Mouse (Mus musculus): ENCODE results near the gene Spint3.
A peak's percentile ranks its signal among the peaks of the same experiment; 100 is the strongest.
"Not testable (repeated sequence)": the region's sequence is repeated elsewhere in the genome, so short reads cannot be mapped to it uniquely, and the experiment has no call there.

Spint3 gene

DNA sequence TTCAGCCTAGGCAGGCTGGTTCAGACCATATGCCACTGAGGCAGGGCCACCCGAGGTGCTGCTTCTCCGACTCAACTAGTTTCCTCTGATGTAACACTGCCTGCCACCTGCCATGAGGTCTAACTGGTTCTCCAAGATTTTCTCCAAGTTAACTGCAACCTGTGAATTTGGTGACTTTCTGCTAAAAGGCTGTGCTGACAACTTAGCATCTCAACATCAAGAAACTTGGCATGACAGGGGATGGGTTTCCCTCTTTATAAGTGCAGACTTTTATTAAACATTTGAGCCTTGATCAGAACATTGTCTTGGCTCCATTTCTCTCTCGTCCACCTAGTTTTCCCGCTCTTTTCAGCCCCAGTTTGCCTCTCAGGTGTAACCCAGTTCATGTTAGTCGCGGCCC is at the start of gene Spint3:
Spint3 (minus strand) TSS at position 101 of the 400 bp plus-strand sequence.
- not testable (repeated sequence) for DNase-seq (ENCODE audit: inconsistent ontology term)

DNA sequence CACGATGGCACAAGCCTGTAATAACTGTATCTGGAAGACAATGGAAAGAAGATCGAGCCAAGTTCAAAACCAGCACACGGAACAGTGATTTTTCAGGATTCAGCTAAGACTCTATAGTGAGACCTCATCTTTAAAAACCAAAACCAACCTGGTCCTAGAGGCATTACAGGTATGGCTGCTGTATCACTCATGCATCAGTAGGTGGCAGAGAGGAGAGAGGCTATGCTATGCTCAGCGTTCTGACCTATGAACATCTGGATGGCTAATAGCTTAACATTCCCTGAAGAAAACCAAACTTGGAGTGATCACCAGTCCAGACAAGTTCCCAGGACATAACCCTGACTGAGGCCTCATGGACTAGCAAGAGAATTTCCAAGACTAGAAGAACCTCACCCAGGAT is 48.5 kb upstream of the Spint3 start:
- no peak for DNase-seq (ENCODE audit: inconsistent ontology term)

DNA sequence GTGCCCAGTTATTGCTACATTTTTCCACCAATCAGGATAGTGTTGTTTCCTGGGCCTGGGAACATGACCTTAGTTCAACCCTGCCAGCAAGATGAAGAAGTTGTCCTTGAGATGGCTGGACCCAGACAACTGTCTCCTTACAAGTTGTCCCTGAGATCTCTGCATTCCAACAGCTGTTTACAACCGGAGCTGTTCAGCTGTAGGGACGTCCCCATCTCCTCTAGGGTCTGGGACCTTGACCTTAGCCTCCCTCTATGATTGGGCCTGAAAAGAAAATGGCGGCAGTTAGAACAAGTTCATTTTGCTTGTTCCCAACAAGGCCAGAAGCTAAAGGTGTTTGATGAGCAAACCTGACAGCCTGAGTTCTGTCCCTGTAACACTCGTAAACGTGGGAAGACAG is 45.8 kb upstream of the Spint3 start:
- no peak for DNase-seq (ENCODE audit: inconsistent ontology term)

DNA sequence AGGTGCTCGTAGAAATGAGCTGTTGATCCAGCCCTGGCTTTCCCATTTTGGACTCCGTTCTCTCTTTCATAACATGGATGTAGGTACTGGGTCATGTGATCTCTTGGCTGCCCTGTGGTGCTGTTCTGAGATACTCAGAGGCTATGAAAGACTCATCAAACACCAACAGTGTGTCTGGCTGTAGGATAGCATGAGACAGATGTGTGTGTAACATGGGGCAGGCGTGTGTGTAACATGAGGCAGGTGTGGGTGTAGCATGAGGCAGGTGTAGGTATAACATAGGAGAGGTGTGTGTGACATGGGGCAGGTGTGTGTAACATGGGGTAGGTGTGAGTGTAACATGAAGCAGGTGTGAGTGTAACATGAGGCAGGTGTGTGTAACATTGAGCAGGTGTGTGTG is 42.1 kb upstream of the Spint3 start:
- no peak for DNase-seq (ENCODE audit: inconsistent ontology term)

DNA sequence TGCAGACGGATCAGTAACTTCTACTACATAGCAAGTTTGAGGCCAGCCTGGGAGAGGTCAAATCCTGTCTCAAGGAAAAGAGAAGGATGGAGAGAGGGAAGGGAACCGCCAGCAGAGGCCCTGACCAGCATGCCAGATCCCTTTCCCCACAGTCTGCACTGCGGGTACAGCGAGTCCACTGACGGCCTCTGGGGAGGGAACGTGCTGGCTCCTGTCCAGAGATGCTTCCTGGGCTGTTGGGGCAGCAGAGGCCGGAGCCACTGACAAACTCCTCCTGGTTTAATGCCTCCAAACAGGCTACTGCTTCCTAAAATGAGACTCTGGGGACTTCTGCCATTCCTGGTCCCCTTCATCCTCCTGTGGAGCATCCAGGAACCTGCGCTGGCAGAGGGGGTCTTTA is 40.2 kb upstream of the Spint3 start, which contains the start of the genes Wfdc6b and Wfdc8:
Wfdc6b (plus strand) TSS at position 52 of the 400 bp plus-strand sequence.
Wfdc8 (minus strand) TSS at position 156 of the 400 bp plus-strand sequence.
- not testable (repeated sequence) for DNase-seq (ENCODE audit: inconsistent ontology term)

DNA sequence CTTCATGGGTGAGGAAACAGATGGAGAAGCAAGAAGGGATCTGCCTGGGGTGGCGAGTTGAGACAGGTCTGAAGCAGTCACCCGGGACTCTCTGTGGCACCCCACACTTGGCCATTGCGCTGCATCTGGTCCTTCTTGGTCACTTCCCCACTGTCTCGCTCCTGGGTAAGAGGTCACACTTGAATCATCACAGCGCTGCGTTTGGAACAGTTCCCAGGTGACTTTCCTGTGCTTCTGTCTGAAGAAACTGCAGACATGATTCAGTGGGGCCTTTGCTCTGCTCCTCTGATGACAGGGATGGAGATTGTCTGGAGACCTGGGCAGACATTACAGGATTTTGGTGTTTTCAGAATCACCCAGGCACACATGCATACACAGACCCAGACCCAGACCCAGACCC is 35.5 kb upstream of the Spint3 start:
- DNase-seq (ENCODE audit: inconsistent ontology term), result peak; percentile 14

DNA sequence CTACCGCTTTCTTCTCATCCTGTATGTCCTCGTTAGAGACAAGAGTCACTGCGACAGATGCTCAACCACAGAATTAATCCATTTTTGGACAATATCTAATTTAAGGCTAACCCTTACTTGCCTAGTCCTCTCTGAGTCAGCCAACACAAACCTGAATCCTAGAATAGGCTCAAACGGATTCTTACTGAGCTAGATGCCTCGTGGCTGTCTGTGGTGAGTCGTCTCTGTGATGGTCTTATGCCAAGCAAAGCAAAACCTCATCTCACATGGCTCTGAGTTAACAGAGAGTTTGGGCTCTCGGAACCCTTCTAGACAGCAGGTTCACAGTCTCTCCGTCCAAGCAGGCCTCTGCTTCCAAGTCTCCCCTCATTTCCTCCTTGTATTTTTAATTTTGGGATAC is 31.2 kb upstream of the Spint3 start:
- DNase-seq (ENCODE audit: inconsistent ontology term), result peak; percentile 40

DNA sequence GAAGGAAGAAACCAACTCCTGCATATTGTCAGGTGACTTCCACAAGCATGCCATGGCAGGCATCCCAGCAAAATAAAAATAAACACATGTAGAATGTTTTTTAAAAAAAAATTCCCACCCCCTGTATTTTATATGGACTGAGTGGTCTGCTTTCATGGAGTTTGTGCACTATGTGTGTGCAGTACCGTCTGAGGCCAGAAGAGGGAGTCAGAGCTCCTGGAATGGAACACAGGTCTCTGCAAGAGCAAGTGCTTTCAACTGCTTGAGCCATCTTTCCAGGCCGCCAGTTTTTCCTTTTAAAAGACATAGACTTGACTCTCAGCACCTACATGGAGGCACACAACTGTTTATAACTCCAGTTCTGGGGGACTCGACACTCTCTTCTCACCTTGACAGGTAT is 30.2 kb upstream of the Spint3 start:
- DNase-seq (ENCODE audit: inconsistent ontology term), result no peak

DNA sequence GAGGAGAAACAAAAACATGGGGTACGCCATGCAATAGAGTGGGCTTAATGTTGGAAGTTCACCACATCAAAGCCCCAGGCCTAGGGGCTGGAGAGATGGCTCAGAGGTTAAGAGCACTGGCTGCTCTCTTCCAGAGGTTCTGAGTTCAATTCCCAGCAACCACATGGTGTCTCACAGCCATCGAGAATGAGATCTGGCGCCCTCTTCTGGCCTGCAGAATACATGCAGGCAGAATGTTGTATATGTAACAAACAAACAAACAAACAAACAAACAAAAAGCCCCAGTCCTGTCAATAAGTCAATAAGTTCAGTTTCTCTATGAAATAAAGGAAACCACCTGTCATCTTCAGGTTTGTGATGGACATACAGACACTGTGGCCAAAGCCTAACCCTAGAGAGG is 26.9 kb upstream of the Spint3 start:
- DNase-seq (ENCODE audit: inconsistent ontology term), result no peak

DNA sequence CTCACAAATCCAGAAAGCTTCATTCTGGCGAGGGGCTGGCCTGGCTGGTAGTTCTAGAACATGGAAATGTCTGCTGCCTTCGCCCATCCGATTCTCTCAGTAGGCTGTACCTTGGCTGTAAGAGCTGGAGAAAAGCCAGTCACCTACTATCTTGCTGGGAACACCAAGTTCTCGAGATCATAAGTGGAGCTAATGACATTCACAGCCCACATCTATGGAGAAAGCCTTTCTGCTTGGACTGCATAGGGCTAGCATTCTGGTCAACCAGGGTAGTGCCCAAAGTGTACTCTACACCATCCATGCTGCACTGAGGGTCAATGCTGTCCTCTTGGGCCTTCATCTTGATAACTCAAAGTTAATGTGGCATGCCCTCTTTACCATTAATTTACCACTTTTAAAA is 20.2 kb upstream of the Spint3 start, which contains the start of gene Eppin:
Eppin (minus strand) TSS at position 101 of the 400 bp plus-strand sequence.
- DNase-seq (ENCODE audit: inconsistent ontology term), result no peak

DNA sequence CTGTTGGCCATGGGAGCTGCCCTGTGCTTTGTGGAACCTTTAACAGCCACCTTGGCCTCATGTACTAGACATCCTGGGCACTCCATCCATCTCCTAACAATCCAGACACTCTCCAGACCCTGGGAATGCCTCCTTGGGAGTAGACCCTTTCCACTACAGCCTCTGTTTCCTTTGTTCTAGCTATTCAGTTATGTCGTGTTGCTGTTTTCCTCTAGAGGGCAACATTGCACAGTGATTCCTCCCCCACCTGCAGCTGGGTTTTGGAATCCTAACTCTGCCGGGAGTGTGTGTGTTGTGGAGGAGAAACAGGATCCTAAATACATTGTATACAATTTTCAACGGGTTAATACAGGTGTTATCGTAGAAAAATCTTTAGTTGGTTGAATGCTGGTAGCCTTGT is 18.8 kb upstream of the Spint3 start:
- peak; percentile 45 for DNase-seq (ENCODE audit: inconsistent ontology term)

DNA sequence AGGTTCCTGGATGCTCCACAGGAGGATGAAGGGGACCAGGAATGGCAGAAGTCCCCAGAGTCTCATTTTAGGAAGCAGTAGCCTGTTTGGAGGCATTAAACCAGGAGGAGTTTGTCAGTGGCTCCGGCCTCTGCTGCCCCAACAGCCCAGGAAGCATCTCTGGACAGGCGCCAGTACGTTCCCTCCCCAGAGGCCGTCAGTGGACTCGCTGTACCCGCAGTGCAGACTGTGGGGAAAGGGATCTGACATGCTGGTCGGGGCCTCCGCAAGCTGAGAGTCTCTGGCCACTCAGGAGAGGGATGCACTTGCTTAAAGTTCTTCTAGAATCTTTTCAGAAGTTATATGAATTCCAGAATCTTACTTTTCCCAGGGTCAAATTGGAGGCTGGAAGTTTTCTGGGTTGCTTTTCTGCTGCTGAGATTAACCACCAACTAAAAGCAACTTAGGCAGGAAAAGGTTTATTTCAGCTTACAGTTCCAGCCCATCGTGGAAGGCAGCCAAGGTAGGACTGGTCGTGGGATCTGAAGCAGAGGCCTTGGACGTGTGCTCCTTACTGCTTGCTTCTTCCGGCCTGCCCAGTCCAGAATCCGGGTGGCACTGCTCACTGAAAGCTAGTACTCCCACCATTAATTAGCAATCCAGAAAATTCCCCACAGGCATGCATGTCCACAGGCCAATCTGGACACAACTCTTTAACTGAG is 11.9 kb upstream of the Spint3 start, which contains the start of gene Wfdc6a:
Wfdc6a (minus strand) TSS at position 423 of the 701 bp plus-strand sequence.
- not testable (repeated sequence) for DNase-seq (ENCODE audit: inconsistent ontology term)

DNA sequence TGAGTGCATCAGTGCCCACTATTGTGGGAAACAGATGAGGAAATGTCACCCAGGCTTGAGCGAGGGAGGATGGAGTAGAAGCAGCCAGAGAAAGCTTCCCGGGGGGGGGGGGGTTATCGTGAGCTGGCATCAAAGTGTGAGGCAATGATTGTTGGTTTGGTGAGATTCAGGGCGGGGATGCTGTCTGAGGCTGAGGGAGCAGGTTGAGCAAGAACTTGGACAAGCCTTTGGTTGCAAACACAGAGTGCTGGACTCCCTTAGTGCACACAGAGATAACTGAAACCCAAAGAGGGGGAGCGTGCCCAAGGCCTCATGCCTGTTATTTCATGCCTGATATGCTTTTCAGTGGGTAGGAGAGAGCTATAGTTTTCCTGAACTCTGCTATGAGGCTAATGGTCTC is 5.8 kb downstream of the Spint3 start:
- DNase-seq (ENCODE audit: inconsistent ontology term), result no peak

DNA sequence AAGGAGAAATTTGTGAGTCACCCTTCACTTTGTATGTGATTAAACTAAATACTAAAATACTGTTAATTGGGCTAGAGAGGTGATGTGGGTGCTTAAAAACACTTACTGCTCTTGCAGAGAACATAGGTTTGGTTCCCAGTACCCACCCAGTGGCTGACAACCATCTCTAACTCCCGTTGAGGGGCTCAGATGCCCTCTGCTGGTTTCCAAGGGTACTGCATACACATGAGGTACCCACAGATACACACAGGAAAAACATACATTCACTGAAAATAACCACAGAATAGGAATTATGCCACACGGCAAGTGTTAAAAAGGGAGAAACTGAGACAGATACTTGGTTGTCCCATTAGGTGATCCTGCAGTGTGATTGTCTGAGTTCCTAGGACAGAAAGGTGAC is 6.3 kb downstream of the Spint3 start:
- DNase-seq (ENCODE audit: inconsistent ontology term), result no peak

DNA sequence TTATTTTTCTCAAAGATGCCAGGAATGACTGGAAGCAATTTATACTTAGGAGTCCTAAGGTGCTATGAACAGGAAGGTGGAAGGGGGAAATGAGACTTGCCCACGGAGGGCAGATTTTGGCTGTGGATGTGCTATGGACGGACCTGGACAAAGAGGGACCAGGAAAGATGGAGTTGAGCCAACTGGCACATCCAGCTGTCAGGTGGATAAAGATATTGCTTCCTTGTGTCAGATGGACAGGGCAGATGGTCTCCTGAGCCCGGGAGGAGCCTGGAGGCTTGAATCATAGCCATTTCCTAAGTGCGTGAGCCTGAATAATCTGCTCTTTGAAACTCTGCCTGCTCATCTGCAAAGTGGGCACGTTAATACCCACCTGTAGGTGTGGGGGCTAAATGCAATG is 8.9 kb downstream of the Spint3 start:
- no peak for DNase-seq (ENCODE audit: inconsistent ontology term)

DNA sequence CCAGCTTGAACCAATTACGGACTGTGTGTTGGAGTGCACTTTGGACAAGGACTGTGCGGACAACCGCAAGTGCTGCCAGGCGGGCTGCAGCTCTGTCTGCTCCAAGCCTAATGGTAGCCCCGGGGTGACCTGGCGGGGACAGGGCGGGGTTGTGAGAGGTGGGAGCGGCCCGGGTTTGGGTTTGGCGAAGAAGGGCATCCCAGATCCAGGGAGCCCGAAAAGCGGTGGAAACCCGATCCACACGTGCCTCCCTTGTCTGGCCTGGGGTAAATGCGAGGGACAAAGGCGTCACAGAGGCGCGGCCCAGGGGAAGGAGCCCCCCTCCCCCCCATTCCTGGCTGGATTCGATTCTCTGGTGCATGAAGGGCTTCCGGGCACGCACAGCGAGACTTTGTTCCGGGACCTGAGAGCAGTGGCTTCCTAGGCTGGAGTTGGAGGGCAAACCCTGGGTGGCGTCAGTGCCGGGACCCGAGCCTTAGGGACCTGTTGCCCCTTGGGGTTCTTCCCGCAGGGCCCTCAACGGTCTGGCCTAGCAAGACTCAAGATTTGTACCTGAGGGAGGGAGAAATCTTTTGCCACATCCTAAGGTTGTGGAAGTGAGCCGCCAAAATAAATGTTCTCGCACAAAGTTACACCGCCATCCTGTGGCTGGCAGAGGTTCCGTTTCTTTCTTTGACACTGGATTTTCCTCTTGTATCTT is 9.8 kb downstream of the Spint3 start:
- DNase-seq (ENCODE audit: inconsistent ontology term), result peak; percentile 68

DNA sequence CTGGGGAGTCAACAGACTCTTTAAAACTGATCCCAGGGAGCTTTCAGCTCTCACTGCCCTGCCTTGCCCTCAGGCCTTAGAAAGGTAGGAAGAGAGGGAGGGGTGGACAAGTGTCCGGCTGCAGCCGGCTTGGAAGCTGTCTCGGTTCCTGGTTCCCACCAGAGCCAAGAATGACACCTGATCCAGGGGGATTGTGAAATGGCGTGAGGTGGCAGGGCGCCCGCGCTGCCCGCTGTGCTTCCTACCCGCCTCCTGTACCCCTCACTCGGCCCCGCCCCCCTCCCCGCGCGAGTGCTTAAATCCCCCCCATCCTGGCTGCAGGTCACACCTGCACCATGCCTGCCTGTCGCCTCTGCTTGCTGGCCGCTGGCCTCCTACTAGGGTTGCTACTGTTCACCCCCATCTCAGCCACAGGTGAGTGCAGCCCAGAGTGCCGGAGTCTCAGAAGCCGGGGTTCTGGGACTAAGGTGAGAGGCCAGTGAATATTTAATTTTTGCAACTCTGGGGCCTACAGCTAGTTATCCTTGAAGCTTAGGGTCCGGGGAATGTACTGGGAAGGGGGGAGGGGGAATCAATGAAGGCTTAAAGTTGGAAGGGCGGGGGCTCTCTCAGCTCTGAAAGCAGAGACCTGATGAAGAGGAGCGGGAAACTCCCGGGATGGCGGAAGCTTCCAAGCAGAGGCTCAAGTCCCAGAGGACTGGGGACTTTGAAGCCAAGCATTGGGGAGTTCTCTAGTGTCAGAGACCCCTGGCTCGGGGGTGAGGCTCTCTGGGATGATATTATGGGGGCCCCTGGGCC is 10.7 kb downstream of the Spint3 start, which contains the start of gene Wfdc2:
Wfdc2 (plus strand) TSS at position 23 of the 798 bp plus-strand sequence.
- no peak for DNase-seq (ENCODE audit: inconsistent ontology term)

DNA sequence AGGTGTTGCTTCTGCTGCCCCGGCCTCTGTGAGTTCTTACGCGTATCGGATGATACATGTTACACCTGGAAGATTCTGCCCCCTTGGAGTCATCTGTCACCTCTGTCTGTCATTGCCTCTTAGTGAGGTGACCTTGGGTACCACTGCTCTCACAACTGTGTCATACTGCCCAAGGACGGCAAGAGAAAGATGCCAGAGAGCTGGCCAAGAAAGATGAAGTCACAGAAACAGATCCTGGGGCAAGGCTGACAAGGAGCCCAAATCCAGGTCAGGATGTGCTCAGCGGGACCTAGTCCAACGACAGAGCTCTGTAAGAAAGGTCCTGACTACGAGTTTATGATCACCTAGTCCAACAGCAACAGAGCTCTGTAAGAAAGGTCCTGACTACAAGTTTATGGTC is 13.2 kb downstream of the Spint3 start:
- no peak for DNase-seq (ENCODE audit: inconsistent ontology term)

DNA sequence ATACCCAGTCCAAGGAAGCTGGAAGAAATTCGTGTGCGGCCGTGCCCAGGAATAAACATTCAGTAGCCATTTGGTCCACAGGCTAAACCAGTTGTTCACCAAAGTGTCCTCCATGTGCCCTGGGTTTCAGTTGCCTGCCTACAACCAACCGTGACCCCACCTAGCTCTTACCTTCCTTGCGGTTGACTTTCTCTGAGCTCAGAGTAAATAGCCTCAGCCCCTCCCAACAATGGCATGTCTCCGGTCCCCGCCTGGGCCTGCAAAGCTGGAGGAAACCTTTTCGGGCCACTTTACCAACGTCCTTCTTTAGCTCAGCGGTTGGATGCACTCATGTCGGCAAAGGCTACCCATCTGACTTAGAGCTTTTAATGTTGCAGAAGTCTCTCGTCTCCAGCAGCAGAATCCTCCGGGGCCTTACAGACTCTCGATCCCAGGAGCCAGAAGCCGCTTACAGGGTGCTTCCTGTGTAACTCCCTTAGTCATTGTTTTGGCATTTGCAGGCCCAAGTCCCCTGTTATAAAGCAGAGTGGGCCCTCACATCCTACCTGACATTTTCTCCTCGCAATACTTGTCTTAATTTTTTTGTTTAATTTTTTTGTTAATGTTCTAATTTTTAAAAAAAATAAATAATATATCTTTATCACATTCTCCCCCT is 14.1 kb downstream of the Spint3 start:
- DNase-seq (ENCODE audit: inconsistent ontology term), result no peak

DNA sequence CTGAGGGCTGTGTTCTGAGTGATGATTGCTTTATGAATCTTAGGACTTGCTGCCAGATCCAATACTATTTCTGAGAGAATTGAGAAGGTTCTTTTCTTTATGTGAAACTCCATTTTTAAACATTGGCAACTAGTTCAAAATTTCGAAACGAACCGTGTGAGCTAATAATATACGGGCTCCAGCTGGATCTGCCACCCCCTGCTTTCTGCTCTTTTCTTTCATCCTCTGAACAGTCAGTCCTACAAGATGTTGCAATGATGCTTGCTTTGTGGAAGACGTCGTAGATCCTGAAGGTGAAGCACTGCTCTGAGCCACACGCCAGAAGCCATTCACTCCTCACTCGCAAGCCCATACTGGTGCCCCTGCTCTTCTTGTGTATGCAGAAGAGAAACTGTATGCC is 14.8 kb downstream of the Spint3 start:
- no peak for DNase-seq (ENCODE audit: inconsistent ontology term)

DNA sequence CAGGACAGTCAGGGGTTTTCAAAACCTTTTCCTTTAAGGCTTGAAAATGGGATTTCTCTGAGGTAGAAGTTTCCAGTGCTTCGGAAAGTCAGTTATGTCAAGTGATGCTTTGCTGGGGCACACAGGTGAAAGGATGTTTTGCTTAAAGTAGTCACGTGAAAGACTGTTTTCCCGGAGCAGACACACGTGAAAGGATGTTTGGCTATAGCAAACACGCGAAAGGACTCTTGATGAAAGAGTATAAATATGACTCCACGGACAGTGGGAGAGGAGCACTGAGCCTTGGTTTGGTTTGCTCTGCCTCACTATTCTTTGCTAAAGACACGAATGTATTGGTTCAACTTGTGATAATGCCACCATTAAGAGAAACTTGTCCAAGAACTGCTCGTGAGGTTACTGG is 21.8 kb downstream of the Spint3 start:
- no peak for DNase-seq (ENCODE audit: inconsistent ontology term)

DNA sequence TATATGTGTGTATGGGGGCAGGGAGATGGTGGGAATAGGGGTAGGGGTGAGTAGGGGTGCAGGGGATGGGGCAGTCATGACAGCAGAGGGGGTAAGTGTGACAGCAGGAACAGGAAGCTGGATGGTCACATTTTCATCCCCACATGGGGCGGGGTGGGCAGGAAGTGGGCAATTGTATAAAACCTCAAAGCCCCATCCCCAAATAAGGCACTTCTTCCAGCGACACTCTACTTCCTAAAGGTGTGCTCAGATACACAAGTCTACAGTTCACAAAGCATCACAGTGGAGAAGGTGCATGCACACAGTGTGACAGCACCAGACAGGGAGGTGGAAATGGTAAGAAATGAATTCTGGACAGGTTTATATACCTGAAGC is 22.4 kb downstream of the Spint3 start:
- DNase-seq (ENCODE audit: inconsistent ontology term), result no peak
